Mouse (Mus musculus): Measurements from ENCODE around the gene Fbln5. TPM values are rescaled to one million over a fixed set of nuclear protein-coding genes. Genes with fewer than 3 reads are reported as not detected.

Gene Fbln5
- polyA plus RNA-seq, 1 experiment from 2014 or later, result 38.1 TPM

DNA sequence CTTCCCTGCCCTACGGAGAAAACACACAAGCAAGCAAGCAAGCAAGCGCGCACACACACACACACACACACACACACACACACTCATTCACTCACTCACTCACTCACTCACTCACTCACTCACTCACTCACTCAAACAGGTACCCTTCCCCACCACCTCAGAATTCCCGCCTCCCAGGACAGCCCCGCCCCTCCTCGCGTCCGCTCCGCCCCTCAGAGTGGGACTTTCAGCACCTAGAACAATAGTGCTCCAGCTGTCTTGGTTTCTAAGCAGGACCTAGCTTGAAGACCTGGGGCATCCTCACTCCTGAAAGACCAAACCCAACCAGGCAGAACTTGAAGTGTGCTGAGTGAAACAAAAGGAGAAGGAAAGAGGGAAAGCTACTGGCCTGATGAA, 100.1 kb downstream of the Fbln5 start:
- Histone ChIP-seq H3K27ac (ENCODE audit: low read depth, low read length) (peak overlapping the region; percentile 90; the same call in 1 of the 2 replicates), H3K4me1 (replicated peaks; ENCODE audit: control insufficient read depth, insufficient read depth, low read length) (no peaks in the 10 kb centered on the region), H3K9me3 (ENCODE audit: control insufficient read depth) (no peaks in the 10 kb centered on the region), H3K4me2 (replicated peaks; ENCODE audit: low read depth) (peak overlapping the region; percentile 91), H3K27me3 (replicated peaks; ENCODE audit: control insufficient read depth, insufficient read depth, low read length) (no peaks in the 10 kb centered on the region), H3K36me3 (ENCODE audit: control insufficient read depth, insufficient read depth) (no peaks in the 10 kb centered on the region), H3K9ac (ENCODE audit: low read depth, low read length) (peak overlapping the region; percentile 70), H3K4me3 (ENCODE audit: low read depth, low read length) (peak overlapping the region; percentile 78)
- peak; percentile 50 for ATAC-seq
- WGBS, result 1% methylated on average over 9 of the region's 9 CpGs
- TF ChIP-seq CTCF (IDR thresholded peaks at IDR 0.05; ENCODE audit: low read depth), result no peak

DNA sequence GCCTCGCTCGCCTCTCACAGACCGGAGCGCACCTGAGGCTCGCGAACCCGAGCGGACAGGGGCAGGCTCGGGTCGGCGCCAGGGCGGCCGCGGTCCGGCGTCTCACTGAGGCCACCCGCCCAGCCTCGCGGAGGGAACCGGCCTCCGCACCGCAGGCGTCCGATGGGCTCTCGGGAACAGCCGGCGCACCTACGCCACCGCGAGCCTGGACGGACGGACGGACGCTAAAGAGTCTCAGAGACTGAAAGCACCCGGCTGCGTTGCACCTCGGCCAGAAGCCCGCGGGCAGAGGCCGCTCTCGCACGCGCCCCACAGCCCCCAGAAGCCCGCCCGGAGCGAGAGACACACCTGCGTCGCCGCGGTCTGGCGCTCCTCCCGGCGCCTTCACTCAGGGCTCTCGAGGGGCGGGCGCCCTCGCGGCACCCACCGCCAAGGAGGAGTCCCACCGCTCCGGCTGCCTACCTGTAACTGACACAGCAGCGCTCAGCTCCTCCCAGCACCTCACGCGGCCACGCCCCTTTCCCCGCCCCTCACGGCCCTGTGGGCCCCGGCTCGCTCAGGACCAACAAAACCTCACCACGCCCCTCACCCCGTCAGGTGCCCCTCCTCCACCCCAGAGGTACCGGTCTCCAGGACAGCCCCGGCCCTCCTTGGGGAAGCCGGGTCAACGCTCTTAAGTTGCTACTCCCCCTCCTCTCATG, 100.7 kb downstream of the Fbln5 start, which contains the start of gene Tc2n:
Gene Tc2n (minus strand): TSS at position 470 of the 701 bp plus-strand sequence.
- Histone ChIP-seq H3K27ac (ENCODE audit: low read depth, low read length) (peak within 1 kb of the TSS; percentile 90), H3K27me3 (replicated peaks; ENCODE audit: control insufficient read depth, insufficient read depth, low read length) (no peaks in the 10 kb centered on the region), H3K4me3 (ENCODE audit: low read depth, low read length) (peak within 1 kb of the TSS; percentile 78), H3K4me1 (replicated peaks; ENCODE audit: control insufficient read depth, insufficient read depth, low read length) (no peaks in the 10 kb centered on the region), H3K9me3 (ENCODE audit: control insufficient read depth) (no peaks in the 10 kb centered on the region), H3K36me3 (ENCODE audit: control insufficient read depth, insufficient read depth) (no peaks in the 10 kb centered on the region), H3K4me2 (replicated peaks; ENCODE audit: low read depth) (peak within 1 kb of the TSS; percentile 91), H3K9ac (ENCODE audit: low read depth, low read length) (peak within 1 kb of the TSS; percentile 70)
- under 1% methylated on average over 66 of the region's 75 CpGs for WGBS
- no peak; the same call in 1 of the 2 replicates for TF ChIP-seq CTCF (IDR thresholded peaks at IDR 0.05; ENCODE audit: low read depth)
- ATAC-seq, result peak; percentile 99

DNA sequence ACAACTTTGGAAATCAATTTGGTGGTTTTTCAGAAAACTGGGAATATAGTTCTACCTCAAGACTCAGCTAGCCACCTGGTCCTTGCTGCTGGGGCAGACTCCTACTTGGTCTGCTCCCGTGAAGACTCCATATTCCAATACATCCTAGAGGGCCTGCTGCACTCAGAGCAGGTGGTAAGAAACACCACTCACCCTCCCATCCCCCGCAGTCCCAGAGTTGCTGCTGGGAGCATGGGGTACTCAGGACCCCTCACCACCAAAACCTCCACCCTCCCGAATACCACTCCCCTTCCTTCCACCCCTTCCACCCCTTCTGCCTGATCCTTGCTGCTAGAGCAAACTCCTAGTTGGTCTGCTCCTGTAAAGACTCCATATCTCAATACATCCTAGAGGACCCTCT, 119.7 kb downstream of the Fbln5 start:
- Histone ChIP-seq H3K4me1 (replicated peaks; ENCODE audit: control insufficient read depth, insufficient read depth, low read length) (no peaks in the 10 kb centered on the region), H3K27me3 (replicated peaks; ENCODE audit: control insufficient read depth, insufficient read depth, low read length) (no peaks in the 10 kb centered on the region), H3K4me2 (replicated peaks; ENCODE audit: low read depth) (no peak overlapping the region), H3K4me3 (ENCODE audit: low read depth, low read length) (no peak overlapping the region), H3K9ac (ENCODE audit: low read depth, low read length) (no peak overlapping the region), H3K27ac (ENCODE audit: low read depth, low read length) (no peak overlapping the region), H3K36me3 (ENCODE audit: control insufficient read depth, insufficient read depth) (no peaks in the 10 kb centered on the region), H3K9me3 (ENCODE audit: control insufficient read depth) (no peaks in the 10 kb centered on the region)
- no peak for ATAC-seq
- WGBS, result 87% methylated on average over 3 of the region's 3 CpGs
- no peak for TF ChIP-seq CTCF (IDR thresholded peaks at IDR 0.05; ENCODE audit: low read depth)

Other genes starting within 250 kb of the Fbln5 start
- 6.3 and 7.4 TPM in 2 replicates for gene Tc2n, start 100.5 kb downstream of the Fbln5 start, polyA plus RNA-seq (2015; fragmentation: Nextera tagmentation; extraction: Ambion mirVana)
- 42.9 and 54.8 TPM in 2 replicates for gene Trip11, start 94.2 kb upstream of the Fbln5 start, polyA plus RNA-seq (2015; fragmentation: Nextera tagmentation; extraction: Ambion mirVana)
- gene Atxn3, start 139.2 kb upstream of the Fbln5 start, polyA plus RNA-seq (2015; fragmentation: Nextera tagmentation; extraction: Ambion mirVana), result 11.7 and 12.9 TPM in 2 replicates
- 12.4 and 12.7 TPM in 2 replicates for gene Cpsf2, start 156.9 kb upstream of the Fbln5 start, polyA plus RNA-seq (2015; fragmentation: Nextera tagmentation; extraction: Ambion mirVana)

Data from intestine, postnatal 0 days (tissue).